8 mouse cellular contexts compared by ENCODE assay signal in the genomic region with DNA sequence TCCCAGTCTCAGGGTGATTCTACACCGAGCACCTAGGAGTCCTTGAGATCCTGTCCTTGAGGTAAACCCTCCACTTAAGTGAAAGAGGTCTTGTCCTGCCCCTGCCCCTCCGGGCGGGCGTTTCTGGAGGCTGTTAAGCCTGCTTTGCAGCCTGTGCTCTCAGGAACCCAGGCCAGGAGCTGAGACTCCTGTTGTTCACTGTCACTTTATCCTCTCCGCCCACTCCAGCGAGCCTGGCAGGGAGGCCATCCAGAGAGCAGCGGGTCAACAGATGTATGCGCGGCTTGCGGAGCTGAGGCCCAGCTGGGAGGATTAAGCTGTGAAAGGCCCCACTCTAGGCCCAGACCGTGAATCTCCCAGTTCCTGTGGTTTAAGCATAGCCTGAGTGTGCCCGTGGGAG.
DNase-seq lines count a peak whose midpoint lies in the region; ATAC-seq lines count a peak whose summit lies in the region.

No protein-coding gene starts in this region.

- peak; percentile 67 for DNase-seq in hindbrain, embryonic 10.5 days (ENCODE audit: low spot score)
- DNase-seq in brain, adult 2 months (ENCODE audit: low read depth, low spot score): peak; percentile 30
- peak; percentile 8 for DNase-seq in lung, postnatal 36 days
- no peak for DNase-seq in adrenal gland, postnatal 36 days
- no peak for DNase-seq in spleen, postnatal 36 days (ENCODE audit: low spot score in 2 of 2)
- DNase-seq in natural killer cell, adult 2 months (ENCODE audit: low spot score in 2 of 2): no peak

- no peaks in the 10 kb centered on the region for H3K36me3 ChIP-seq in hindbrain, embryonic 10.5 days
- no peaks in the 10 kb centered on the region for H3K36me3 ChIP-seq in hindbrain, embryonic 13.5 days
- no peaks in the 10 kb centered on the region for H3K36me3 ChIP-seq in embryonic facial prominence, embryonic 12.5 days

- H3K9ac ChIP-seq in hindbrain, embryonic 13.5 days: no peak overlapping the region
- no peak overlapping the region for H3K9ac ChIP-seq in embryonic facial prominence, embryonic 12.5 days

- H3K27me3 ChIP-seq in hindbrain, embryonic 10.5 days (ENCODE audit: insufficient read depth, poor library complexity, severe bottlenecking): no peaks in the 10 kb centered on the region; the same call in 1 of the 2 replicates
- no peaks in the 10 kb centered on the region for H3K27me3 ChIP-seq in hindbrain, embryonic 13.5 days
- no peaks in the 10 kb centered on the region for H3K27me3 ChIP-seq in embryonic facial prominence, embryonic 12.5 days

- H3K4me2 ChIP-seq in hindbrain, embryonic 13.5 days: no peak overlapping the region
- peak overlapping the region; percentile 5; the same call in 1 of the 2 replicates for H3K4me2 ChIP-seq in embryonic facial prominence, embryonic 12.5 days (replicated peaks)

- peaks cover 29% of the 10 kb centered on the region for H3K4me1 ChIP-seq in hindbrain, embryonic 10.5 days (replicated peaks)
- peaks cover 32% of the 10 kb centered on the region for H3K4me1 ChIP-seq in hindbrain, embryonic 13.5 days (replicated peaks)
- peaks cover 29% of the 10 kb centered on the region for H3K4me1 ChIP-seq in embryonic facial prominence, embryonic 12.5 days

- no peaks in the 10 kb centered on the region for H3K9me3 ChIP-seq in hindbrain, embryonic 10.5 days
- H3K9me3 ChIP-seq in hindbrain, embryonic 13.5 days: no peaks in the 10 kb centered on the region
- no peaks in the 10 kb centered on the region for H3K9me3 ChIP-seq in embryonic facial prominence, embryonic 12.5 days

- no peak for ATAC-seq in hindbrain, embryonic 13.5 days (ENCODE audit: low FRiP score)
- ATAC-seq in embryonic facial prominence, embryonic 12.5 days (ENCODE audit: insufficient number of reproducible peaks, insufficient read depth, low FRiP score, low TSS enrichment): no peak

- WGBS in hindbrain, embryonic 10.5 days: 5% methylated on average over 12 of the region's 12 CpGs
- WGBS in hindbrain, embryonic 13.5 days: 11% methylated on average over 12 of the region's 12 CpGs
- WGBS in embryonic facial prominence, embryonic 12.5 days: 8% methylated on average over 12 of the region's 12 CpGs

- no peak overlapping the region for H3K4me3 ChIP-seq in hindbrain, embryonic 10.5 days
- H3K4me3 ChIP-seq in hindbrain, embryonic 13.5 days: no peak overlapping the region
- H3K4me3 ChIP-seq in embryonic facial prominence, embryonic 12.5 days: no peak overlapping the region

- peak overlapping the region; percentile 73 for H3K27ac ChIP-seq in hindbrain, embryonic 10.5 days
- no peak overlapping the region for H3K27ac ChIP-seq in hindbrain, embryonic 13.5 days
- peak overlapping the region; percentile 47 for H3K27ac ChIP-seq in embryonic facial prominence, embryonic 12.5 days

Comparison
In these comparisons a context has a peak if more than half of its experiments do, and no peak if none do; other contexts are left out.
1. DNase-seq: peak in hindbrain, embryonic 10.5 days (single experiment), brain, adult 2 months (single experiment) and lung, postnatal 36 days (single experiment); none in adrenal gland, postnatal 36 days (0 of 2), spleen, postnatal 36 days (0 of 2) and natural killer cell, adult 2 months (0 of 2).